Mouse (Mus musculus): ENCODE data around the gene Col6a2. TPM values are rescaled to one million over a fixed set of nuclear protein-coding genes. Genes with fewer than 3 reads are reported as not detected.

Gene Col6a2
- polyA plus RNA-seq, 1 experiment from 2014 or later = 19.9 TPM

- ATAC-seq (ENCODE audit: low FRiP score) = no peak
- no peaks in the 10 kb centered on the region for H3K27me3 ChIP-seq (ENCODE audit: control insufficient read depth, insufficient read depth, low read length)
- no peaks in the 10 kb centered on the region for H3K9me3 ChIP-seq (ENCODE audit: control insufficient read depth, low read length)
- H3K4me3 ChIP-seq (replicated peaks; ENCODE audit: low read length) = no peak overlapping the region
- no peaks in the 10 kb centered on the region for H3K36me3 ChIP-seq (replicated peaks; ENCODE audit: control insufficient read depth, insufficient read depth)
- 78% methylated on average over 2 of the region's 2 CpGs for WGBS
- no peak for DNase-seq (ENCODE audit: low spot score)
- H3K27ac ChIP-seq = no peak overlapping the region
- no peak overlapping the region for H3K4me2 ChIP-seq (replicated peaks)
- H3K4me1 ChIP-seq (replicated peaks; ENCODE audit: control insufficient read depth, insufficient read depth, low read length) = no peaks in the 10 kb centered on the region
- H3K9ac ChIP-seq = no peak overlapping the region
Measured at GRCm38 (mm10) chr10:76571070-76571469, 52.4 kb downstream of the Col6a2 start.

- Histone ChIP-seq H3K4me1 (replicated peaks; ENCODE audit: control insufficient read depth, insufficient read depth, low read length) (no peaks in the 10 kb centered on the region), H3K4me3 (replicated peaks; ENCODE audit: low read length) (no peak overlapping the region), H3K9me3 (ENCODE audit: control insufficient read depth, low read length) (no peaks in the 10 kb centered on the region), H3K36me3 (replicated peaks; ENCODE audit: control insufficient read depth, insufficient read depth) (no peaks in the 10 kb centered on the region), H3K9ac (no peak overlapping the region), H3K27me3 (ENCODE audit: control insufficient read depth, insufficient read depth, low read length) (no peaks in the 10 kb centered on the region), H3K4me2 (replicated peaks) (no peak overlapping the region), H3K27ac (no peak overlapping the region)
- 92% methylated on average over 22 of the region's 22 CpGs for WGBS
- ATAC-seq (ENCODE audit: low FRiP score) (no peak), DNase-seq (ENCODE audit: low spot score) (no peak)
Measured at GRCm38 (mm10) chr10:76569996-76570685, 53.3 kb downstream of the Col6a2 start.

GRCm38 (mm10) chr10:76561972-76562371 is 61.5 kb downstream of the Col6a2 start, which contains the start of gene Spatc1l:
Gene Spatc1l (plus strand): TSS chr10:76562272.
- H3K9ac ChIP-seq = no peak within 1 kb of the TSS
- no peak within 1 kb of the TSS for H3K4me3 ChIP-seq (replicated peaks; ENCODE audit: low read length)
- 96% methylated on average over 10 of the region's 10 CpGs for whole genome bisulfite sequencing
- H3K4me1 ChIP-seq (replicated peaks; ENCODE audit: control insufficient read depth, insufficient read depth, low read length) = no peaks in the 10 kb centered on the region
- DNase-seq (ENCODE audit: low spot score) = no peak
- no peaks in the 10 kb centered on the region for H3K9me3 ChIP-seq (ENCODE audit: control insufficient read depth, low read length)
- no peaks in the 10 kb centered on the region for H3K27me3 ChIP-seq (ENCODE audit: control insufficient read depth, insufficient read depth, low read length)
- H3K36me3 ChIP-seq (replicated peaks; ENCODE audit: control insufficient read depth, insufficient read depth) = no peaks in the 10 kb centered on the region
- ATAC-seq (ENCODE audit: low FRiP score) = no peak
- no peak within 1 kb of the TSS for H3K4me2 ChIP-seq (replicated peaks)
- no peak within 1 kb of the TSS for H3K27ac ChIP-seq

- Histone ChIP-seq H3K4me2 (replicated peaks) (no peak overlapping the region), H3K27ac (no peak overlapping the region), H3K4me1 (replicated peaks; ENCODE audit: control insufficient read depth, insufficient read depth, low read length) (no peaks in the 10 kb centered on the region), H3K9me3 (ENCODE audit: control insufficient read depth, low read length) (no peaks in the 10 kb centered on the region), H3K9ac (no peak overlapping the region), H3K27me3 (ENCODE audit: control insufficient read depth, insufficient read depth, low read length) (no peaks in the 10 kb centered on the region), H3K4me3 (replicated peaks; ENCODE audit: low read length) (no peak overlapping the region), H3K36me3 (replicated peaks; ENCODE audit: control insufficient read depth, insufficient read depth) (peaks cover 74% of the 10 kb centered on the region)
- DNase-seq (ENCODE audit: low spot score) = no peak
- no peak for ATAC-seq (ENCODE audit: low FRiP score)
- 92% methylated on average over 5 of the region's 5 CpGs for WGBS
Measured at GRCm38 (mm10) chr10:76554061-76554460, 69.4 kb downstream of the Col6a2 start.

- DNase-seq (ENCODE audit: low spot score) = no peak
- peaks cover 98% of the 10 kb centered on the region for H3K36me3 ChIP-seq (replicated peaks; ENCODE audit: control insufficient read depth, insufficient read depth)
Measured at GRCm38 (mm10) chr10:76551556-76551955, 71.9 kb downstream of the Col6a2 start.

GRCm38 (mm10) chr10:76550458-76550857 is 73.0 kb downstream of the Col6a2 start:
- H3K9me3 ChIP-seq (ENCODE audit: control insufficient read depth, low read length) = no peaks in the 10 kb centered on the region
- no peaks in the 10 kb centered on the region for H3K4me1 ChIP-seq (replicated peaks; ENCODE audit: control insufficient read depth, insufficient read depth, low read length)
- no peak overlapping the region for H3K9ac ChIP-seq
- H3K27me3 ChIP-seq (ENCODE audit: control insufficient read depth, insufficient read depth, low read length) = no peaks in the 10 kb centered on the region
- H3K27ac ChIP-seq = no peak overlapping the region
- ATAC-seq (ENCODE audit: low FRiP score) (no peak), DNase-seq (ENCODE audit: low spot score) (no peak)
- H3K36me3 ChIP-seq (replicated peaks; ENCODE audit: control insufficient read depth, insufficient read depth) = peaks cover 98% of the 10 kb centered on the region
- no peak overlapping the region for H3K4me3 ChIP-seq (replicated peaks; ENCODE audit: low read length)
- no peak overlapping the region for H3K4me2 ChIP-seq (replicated peaks)
- WGBS = 89% methylated on average over 5 of the region's 5 CpGs

More at GRCm38 (mm10) chr10:76551556-76551955, 71.9 kb downstream of the Col6a2 start:
- no peak overlapping the region for H3K9ac ChIP-seq
- no peak overlapping the region for H3K4me3 ChIP-seq (replicated peaks; ENCODE audit: low read length)
- WGBS = 70% methylated on average over 3 of the region's 3 CpGs
- no peak overlapping the region for H3K27ac ChIP-seq
- no peak for ATAC-seq (ENCODE audit: low FRiP score)
- no peaks in the 10 kb centered on the region for H3K4me1 ChIP-seq (replicated peaks; ENCODE audit: control insufficient read depth, insufficient read depth, low read length)
- H3K27me3 ChIP-seq (ENCODE audit: control insufficient read depth, insufficient read depth, low read length) = no peaks in the 10 kb centered on the region
- no peak overlapping the region for H3K4me2 ChIP-seq (replicated peaks)
- no peaks in the 10 kb centered on the region for H3K9me3 ChIP-seq (ENCODE audit: control insufficient read depth, low read length)

GRCm38 (mm10) chr10:76548218-76548617 is 75.2 kb downstream of the Col6a2 start:
- ATAC-seq (ENCODE audit: low FRiP score) (no peak), DNase-seq (ENCODE audit: low spot score) (no peak)
- no peaks in the 10 kb centered on the region for H3K9me3 ChIP-seq (ENCODE audit: control insufficient read depth, low read length)
- no peaks in the 10 kb centered on the region for H3K27me3 ChIP-seq (ENCODE audit: control insufficient read depth, insufficient read depth, low read length)
- 92% methylated on average over 8 of the region's 8 CpGs for WGBS
- peaks cover 100% of the 10 kb centered on the region for H3K36me3 ChIP-seq (replicated peaks; ENCODE audit: control insufficient read depth, insufficient read depth)
- no peak overlapping the region for H3K9ac ChIP-seq
- no peak overlapping the region for H3K27ac ChIP-seq
- H3K4me3 ChIP-seq (replicated peaks; ENCODE audit: low read length) = no peak overlapping the region
- no peaks in the 10 kb centered on the region for H3K4me1 ChIP-seq (replicated peaks; ENCODE audit: control insufficient read depth, insufficient read depth, low read length)
- no peak overlapping the region for H3K4me2 ChIP-seq (replicated peaks)

GRCm38 (mm10) chr10:76546566-76546965 is 76.9 kb downstream of the Col6a2 start:
- DNase-seq (ENCODE audit: low spot score) = no peak
- Histone ChIP-seq H3K4me1 (replicated peaks; ENCODE audit: control insufficient read depth, insufficient read depth, low read length) (no peaks in the 10 kb centered on the region), H3K9ac (no peak overlapping the region), H3K27ac (no peak overlapping the region), H3K9me3 (ENCODE audit: control insufficient read depth, low read length) (no peaks in the 10 kb centered on the region), H3K27me3 (ENCODE audit: control insufficient read depth, insufficient read depth, low read length) (no peaks in the 10 kb centered on the region), H3K4me2 (replicated peaks) (no peak overlapping the region), H3K36me3 (replicated peaks; ENCODE audit: control insufficient read depth, insufficient read depth) (peaks cover 100% of the 10 kb centered on the region), H3K4me3 (replicated peaks; ENCODE audit: low read length) (no peak overlapping the region)
- ATAC-seq (ENCODE audit: low FRiP score) = no peak
- 94% methylated on average over 8 of the region's 8 CpGs for WGBS
